Mouse (Mus musculus) spleen, adult 2 months (tissue): Measurements from ENCODE around the gene Gm20388.

Experiments
- CTCF ChIP-seq: fragments of 200-500 bp; IDR thresholded peaks from 2 replicates; pipeline ENCODE4 v1.5.1; 2011; ENCODE audit warnings: mild to moderate bottlenecking, inconsistent platforms; ENCODE audit not compliant: insufficient read depth, insufficient read length, insufficient replicate concordance; ENCODE audit errors: extremely low read depth
- POLR2A ChIP-seq: fragments of 200-500 bp; IDR thresholded peaks from 2 replicates; pipeline ENCODE4 v1.6.1; 2011; ENCODE audit warnings: low read depth, low read length, inconsistent platforms

DNA sequence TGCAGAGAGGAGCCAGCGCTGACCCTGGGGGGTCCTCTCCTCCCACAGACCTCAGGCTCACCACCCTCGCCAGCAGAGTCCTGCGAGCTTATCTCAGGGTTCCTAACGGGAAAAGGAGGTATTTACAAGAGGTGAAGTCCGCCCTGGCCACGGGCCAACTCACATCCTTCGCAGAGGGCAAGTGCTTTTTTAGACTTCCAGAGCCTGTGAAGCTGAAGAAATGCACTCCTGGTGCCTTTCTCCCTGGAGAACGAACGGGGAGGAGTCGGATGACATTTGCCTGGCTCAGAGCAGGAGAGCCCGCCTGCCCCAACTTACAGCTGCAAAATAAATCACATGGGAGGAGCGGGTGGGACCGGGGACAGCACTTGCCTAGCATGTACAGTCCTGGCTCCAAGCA, 1117.1 kb downstream of the Gm20388 start:
- TF ChIP-seq CTCF (no peak), POLR2A (no peak)
